Mouse (Mus musculus) cerebellum, adult 2 months (tissue): ENCODE measurements around the gene Ulk4.

ENCODE experiments used
- CTCF ChIP-seq: fragments of 200-500 bp; IDR thresholded peaks from 2 replicates; pipeline ENCODE4 v1.5.1; 2011; ENCODE audit warnings: low read depth, mild to moderate bottlenecking, control low read depth, low read length, moderate library complexity, borderline replicate concordance; ENCODE audit not compliant: insufficient read depth
- POLR2A ChIP-seq: fragments of 200-500 bp; IDR thresholded peaks from 2 replicates; pipeline ENCODE4 v1.6.1; 2011; ENCODE audit warnings: low read length, control low read depth, borderline replicate concordance; ENCODE audit not compliant: insufficient read depth

DNA sequence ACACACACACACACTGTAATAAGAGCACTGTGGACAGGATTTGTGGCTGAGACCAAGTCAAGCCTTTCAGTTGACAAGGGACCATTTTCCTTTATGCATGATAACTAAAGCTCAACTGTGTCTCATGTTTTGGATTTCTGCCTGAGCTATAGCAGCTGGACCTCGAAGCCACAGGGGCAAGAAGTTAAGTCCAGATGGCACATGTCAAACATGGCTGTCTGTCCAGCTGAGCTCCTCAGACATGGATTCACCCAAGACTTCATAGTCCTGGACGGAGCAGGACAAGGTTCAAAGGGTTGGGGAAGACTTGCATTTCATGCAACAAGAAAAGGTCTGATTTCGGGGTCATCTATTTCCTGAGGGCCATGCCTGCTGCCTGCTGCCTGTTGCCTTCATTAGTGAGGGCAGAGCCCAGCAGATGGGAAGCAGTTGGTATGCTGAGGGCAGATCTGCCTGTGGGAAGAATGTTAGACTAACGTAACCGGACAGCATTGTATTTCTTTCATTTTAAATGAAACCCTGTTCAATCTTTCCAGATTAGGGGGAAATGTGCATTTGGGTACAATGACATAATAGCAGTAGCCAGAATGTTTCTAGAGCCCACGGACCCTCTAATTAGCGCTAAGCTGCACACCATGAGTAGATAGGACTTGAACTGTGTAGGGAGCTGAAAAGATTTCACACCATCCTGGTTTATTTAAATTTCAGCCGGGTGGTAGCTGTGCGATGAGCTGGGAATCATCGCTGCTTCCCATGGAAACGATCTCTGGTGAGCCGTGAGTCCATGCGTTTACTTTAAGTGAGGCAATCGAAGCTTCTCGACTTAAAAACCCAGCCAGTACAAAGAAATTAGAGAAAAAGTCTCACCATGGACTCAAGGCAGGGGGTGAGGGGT lies 286.9 kb downstream of the Ulk4 start:
- no peak for TF ChIP-seq POLR2A
- no peak for TF ChIP-seq CTCF
